Mouse (Mus musculus): ENCODE measurements around the gene Phc2. TPM values are rescaled to one million over a fixed set of nuclear protein-coding genes. Genes with fewer than 3 reads are reported as not detected.

The Phc2 gene
- polyA plus RNA-seq, 1 experiment from 2014 or later = 27.1 TPM

DNA sequence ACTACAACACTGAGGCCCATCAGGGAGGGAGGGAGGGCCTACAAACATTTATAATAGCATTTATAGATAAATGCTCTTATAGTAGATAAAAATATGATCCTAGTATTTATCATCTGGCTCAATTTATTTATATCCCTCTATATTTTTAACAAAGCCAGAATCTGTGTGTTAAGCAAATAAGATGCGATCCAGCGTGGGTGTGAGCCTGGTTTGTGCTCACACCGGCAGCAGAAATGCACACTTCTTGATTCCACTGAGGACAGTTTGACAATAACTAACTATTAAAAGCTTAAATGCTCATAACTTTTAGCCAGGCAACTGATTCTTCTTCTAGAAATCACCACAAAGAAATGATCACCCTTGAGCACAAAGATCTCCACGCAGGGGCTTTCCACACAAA lies 133.6 kb downstream of the Phc2 start:
- DNase-seq (ENCODE audit: low spot score) = no peak
- Histone ChIP-seq H3K9ac (ENCODE audit: low read length) (no peak overlapping the region), H3K27me3 (replicated peaks; ENCODE audit: control insufficient read depth, insufficient read depth, low read length) (no peaks in the 10 kb centered on the region), H3K4me1 (replicated peaks; ENCODE audit: control insufficient read depth, insufficient read depth, low read length) (peaks cover 4% of the 10 kb centered on the region; the same call in 1 of the 2 replicates), H3K4me2 (ENCODE audit: low read length) (no peak overlapping the region), H3K9me3 (ENCODE audit: control insufficient read depth, low read length) (no peaks in the 10 kb centered on the region), H3K4me3 (ENCODE audit: low read depth, low read length) (no peak overlapping the region), H3K36me3 (ENCODE audit: control insufficient read depth, insufficient read depth, low read length) (peaks cover 71% of the 10 kb centered on the region), H3K27ac (ENCODE audit: low read depth) (no peak overlapping the region)
- WGBS = 94% methylated on average over 4 of the region's 4 CpGs
- no peak for ATAC-seq (replicated peaks; ENCODE audit: low FRiP score, low TSS enrichment, low read depth)

DNA sequence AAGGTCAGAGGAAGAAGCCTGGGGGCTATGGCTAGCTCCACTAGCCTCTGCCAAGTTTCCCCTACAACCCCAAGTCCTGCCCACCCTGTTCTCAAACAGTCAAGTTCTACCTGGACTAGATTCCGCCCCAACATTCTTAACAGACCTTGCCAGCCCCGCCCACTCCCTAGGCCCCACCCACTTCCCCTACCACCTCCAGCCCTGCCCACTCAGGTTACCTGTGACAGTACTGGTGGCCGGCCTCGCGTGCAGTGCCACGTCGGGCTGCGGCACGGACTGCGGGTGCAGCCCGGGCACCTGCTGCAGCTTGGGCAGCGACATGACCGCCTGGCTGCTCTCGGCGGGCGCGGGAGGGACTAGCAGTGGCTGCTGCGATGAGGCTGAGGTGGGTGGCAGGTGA lies 135.1 kb downstream of the Phc2 start:
- WGBS = 44% methylated on average over 18 of the region's 18 CpGs
- Histone ChIP-seq H3K27me3 (replicated peaks; ENCODE audit: control insufficient read depth, insufficient read depth, low read length) (no peaks in the 10 kb centered on the region), H3K4me3 (ENCODE audit: low read depth, low read length) (no peak overlapping the region), H3K9me3 (ENCODE audit: control insufficient read depth, low read length) (no peaks in the 10 kb centered on the region), H3K4me2 (ENCODE audit: low read length) (peak overlapping the region; percentile 26), H3K9ac (ENCODE audit: low read length) (no peak overlapping the region), H3K27ac (ENCODE audit: low read depth) (no peak overlapping the region), H3K4me1 (replicated peaks; ENCODE audit: control insufficient read depth, insufficient read depth, low read length) (peaks cover 4% of the 10 kb centered on the region; the same call in 1 of the 2 replicates), H3K36me3 (ENCODE audit: control insufficient read depth, insufficient read depth, low read length) (peaks cover 57% of the 10 kb centered on the region)
- DNase-seq (ENCODE audit: low spot score) (no peak), ATAC-seq (replicated peaks; ENCODE audit: low FRiP score, low TSS enrichment, low read depth) (peak; percentile 45; the same call in 1 of the 2 replicates)

DNA sequence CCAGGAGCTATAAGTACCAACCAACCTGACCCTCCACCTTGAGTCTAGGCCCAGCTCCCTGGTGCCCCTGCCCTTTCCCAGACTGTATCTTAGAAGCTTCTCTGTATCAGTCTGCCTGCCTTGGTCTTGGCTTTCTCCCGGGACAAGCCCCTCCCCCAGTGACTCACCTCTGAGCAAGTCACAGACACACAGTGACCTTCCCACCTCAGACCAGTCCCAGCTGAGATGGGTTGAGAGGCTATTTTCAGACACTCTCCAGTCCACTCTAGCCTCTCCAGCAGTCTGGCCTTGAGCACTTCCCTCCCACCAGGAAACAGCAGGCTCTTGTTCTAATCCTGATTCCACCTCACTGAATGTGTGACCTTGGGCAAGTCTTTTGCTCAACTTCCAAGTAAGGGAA lies 139.2 kb downstream of the Phc2 start:
- Histone ChIP-seq H3K27ac (ENCODE audit: low read depth) (no peak overlapping the region), H3K4me1 (replicated peaks; ENCODE audit: control insufficient read depth, insufficient read depth, low read length) (peaks cover 13% of the 10 kb centered on the region), H3K4me3 (ENCODE audit: low read depth, low read length) (no peak overlapping the region), H3K4me2 (ENCODE audit: low read length) (no peak overlapping the region), H3K9me3 (ENCODE audit: control insufficient read depth, low read length) (no peaks in the 10 kb centered on the region), H3K9ac (ENCODE audit: low read length) (no peak overlapping the region), H3K27me3 (replicated peaks; ENCODE audit: control insufficient read depth, insufficient read depth, low read length) (no peaks in the 10 kb centered on the region), H3K36me3 (ENCODE audit: control insufficient read depth, insufficient read depth, low read length) (peaks cover 19% of the 10 kb centered on the region)
- no peak for ATAC-seq (replicated peaks; ENCODE audit: low FRiP score, low TSS enrichment, low read depth)
- WGBS = 26% methylated on average over 1 of the region's 1 CpGs
- no peak for DNase-seq (ENCODE audit: low spot score)

DNA sequence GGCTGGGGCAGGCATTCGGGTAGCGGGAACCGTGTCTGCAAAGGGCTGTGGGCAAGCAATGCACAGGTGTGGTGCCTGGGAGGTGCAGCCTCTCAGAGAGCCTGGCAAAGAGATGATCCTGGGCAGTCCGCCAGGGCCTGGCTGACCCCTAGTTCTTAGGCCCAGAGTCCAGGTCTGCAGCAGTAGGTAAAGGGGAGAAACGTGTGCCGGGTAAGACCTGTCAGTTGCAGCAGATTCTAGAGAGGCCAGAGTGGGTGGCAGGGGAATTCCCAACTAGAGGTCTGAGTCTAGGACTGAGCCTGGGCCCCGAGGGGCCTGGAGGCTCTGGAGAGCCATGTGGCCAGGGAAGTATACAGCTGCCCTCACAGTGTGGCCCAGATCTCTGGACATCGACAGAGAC lies 139.7 kb downstream of the Phc2 start:
- Histone ChIP-seq H3K4me2 (ENCODE audit: low read length) (no peak overlapping the region), H3K9ac (ENCODE audit: low read length) (no peak overlapping the region), H3K27ac (ENCODE audit: low read depth) (no peak overlapping the region), H3K9me3 (ENCODE audit: control insufficient read depth, low read length) (no peaks in the 10 kb centered on the region), H3K4me3 (ENCODE audit: low read depth, low read length) (no peak overlapping the region), H3K36me3 (ENCODE audit: control insufficient read depth, insufficient read depth, low read length) (peaks cover 16% of the 10 kb centered on the region), H3K27me3 (replicated peaks; ENCODE audit: control insufficient read depth, insufficient read depth, low read length) (no peaks in the 10 kb centered on the region), H3K4me1 (replicated peaks; ENCODE audit: control insufficient read depth, insufficient read depth, low read length) (peaks cover 13% of the 10 kb centered on the region)
- ATAC-seq (replicated peaks; ENCODE audit: low FRiP score, low TSS enrichment, low read depth) = no peak
- 87% methylated on average over 8 of the region's 8 CpGs for WGBS
- DNase-seq (ENCODE audit: low spot score) = no peak

GRCm38 (mm10) chr4:128795596-128795995 lies 141.1 kb downstream of the Phc2 start:
- peak; percentile 33; the same call in 1 of the 2 replicates for ATAC-seq (replicated peaks; ENCODE audit: low FRiP score, low TSS enrichment, low read depth)
- WGBS = 15% methylated on average over 9 of the region's 9 CpGs

GRCm38 (mm10) chr4:128796788-128797187 lies 142.3 kb downstream of the Phc2 start:
- Histone ChIP-seq H3K9ac (ENCODE audit: low read length) (no peak overlapping the region), H3K4me2 (ENCODE audit: low read length) (no peak overlapping the region), H3K4me3 (ENCODE audit: low read depth, low read length) (no peak overlapping the region), H3K27me3 (replicated peaks; ENCODE audit: control insufficient read depth, insufficient read depth, low read length) (no peaks in the 10 kb centered on the region), H3K27ac (ENCODE audit: low read depth) (no peak overlapping the region), H3K4me1 (replicated peaks; ENCODE audit: control insufficient read depth, insufficient read depth, low read length) (peaks cover 19% of the 10 kb centered on the region), H3K36me3 (ENCODE audit: control insufficient read depth, insufficient read depth, low read length) (peaks cover 6% of the 10 kb centered on the region), H3K9me3 (ENCODE audit: control insufficient read depth, low read length) (no peaks in the 10 kb centered on the region)
- WGBS = 86% methylated on average over 8 of the region's 8 CpGs
- ATAC-seq (replicated peaks; ENCODE audit: low FRiP score, low TSS enrichment, low read depth) = no peak
- DNase-seq (ENCODE audit: low spot score) = no peak

More at GRCm38 (mm10) chr4:128795596-128795995, 141.1 kb downstream of the Phc2 start:
- Histone ChIP-seq H3K4me3 (ENCODE audit: low read depth, low read length) (no peak overlapping the region), H3K27ac (ENCODE audit: low read depth) (no peak overlapping the region), H3K4me1 (replicated peaks; ENCODE audit: control insufficient read depth, insufficient read depth, low read length) (peaks cover 16% of the 10 kb centered on the region), H3K9me3 (ENCODE audit: control insufficient read depth, low read length) (no peaks in the 10 kb centered on the region), H3K4me2 (ENCODE audit: low read length) (no peak overlapping the region), H3K36me3 (ENCODE audit: control insufficient read depth, insufficient read depth, low read length) (peaks cover 12% of the 10 kb centered on the region), H3K9ac (ENCODE audit: low read length) (no peak overlapping the region), H3K27me3 (replicated peaks; ENCODE audit: control insufficient read depth, insufficient read depth, low read length) (no peaks in the 10 kb centered on the region)
- DNase-seq (ENCODE audit: low spot score) = no peak

DNA sequence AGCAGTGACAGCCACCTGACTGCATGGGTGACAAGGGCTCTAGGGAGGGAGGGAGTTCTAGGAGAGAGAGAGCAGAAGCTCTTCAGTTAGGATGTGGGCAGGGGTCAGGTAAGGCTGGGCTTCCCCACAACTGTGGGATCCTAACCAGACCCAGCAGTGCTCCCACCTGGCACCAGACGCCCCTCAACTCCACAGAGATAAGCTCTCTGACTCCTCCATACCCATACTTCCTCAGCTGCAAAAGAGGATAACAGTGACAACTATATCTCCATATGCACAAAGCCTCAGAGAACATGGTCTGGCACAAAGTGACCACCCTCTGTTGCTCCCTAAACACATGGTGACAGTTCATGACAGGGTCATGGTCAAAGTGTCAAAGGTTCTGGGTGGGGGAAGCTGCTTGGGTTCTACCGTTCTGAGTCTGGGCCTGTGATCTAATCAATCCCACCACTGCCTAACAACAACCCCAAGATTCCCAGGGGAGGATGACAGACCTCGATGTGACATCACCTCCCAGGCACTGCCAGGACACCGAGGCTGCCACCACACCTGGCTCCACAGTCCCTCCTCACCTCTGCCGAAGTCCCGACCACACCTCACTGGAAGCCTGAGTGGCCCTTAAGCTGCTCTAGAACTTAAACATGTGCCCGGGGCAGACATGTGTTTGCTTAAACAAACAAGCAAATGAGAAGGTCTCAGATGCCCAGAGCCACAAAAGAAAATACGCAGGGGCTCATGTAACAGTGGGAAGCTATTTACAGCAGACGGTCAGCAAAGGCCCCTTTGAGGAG lies 147.4 kb downstream of the Phc2 start:
- Histone ChIP-seq H3K9ac (ENCODE audit: low read length) (no peak overlapping the region), H3K36me3 (ENCODE audit: control insufficient read depth, insufficient read depth, low read length) (no peaks in the 10 kb centered on the region), H3K4me1 (replicated peaks; ENCODE audit: control insufficient read depth, insufficient read depth, low read length) (peaks cover 35% of the 10 kb centered on the region), H3K9me3 (ENCODE audit: control insufficient read depth, low read length) (no peaks in the 10 kb centered on the region), H3K27me3 (replicated peaks; ENCODE audit: control insufficient read depth, insufficient read depth, low read length) (no peaks in the 10 kb centered on the region), H3K27ac (ENCODE audit: low read depth) (no peak overlapping the region), H3K4me3 (ENCODE audit: low read depth, low read length) (no peak overlapping the region), H3K4me2 (ENCODE audit: low read length) (no peak overlapping the region)
- ATAC-seq (replicated peaks; ENCODE audit: low FRiP score, low TSS enrichment, low read depth) = no peak
- 60% methylated on average over 9 of the region's 9 CpGs for WGBS
- DNase-seq (ENCODE audit: low spot score) = no peak
